In the genomic region with DNA sequence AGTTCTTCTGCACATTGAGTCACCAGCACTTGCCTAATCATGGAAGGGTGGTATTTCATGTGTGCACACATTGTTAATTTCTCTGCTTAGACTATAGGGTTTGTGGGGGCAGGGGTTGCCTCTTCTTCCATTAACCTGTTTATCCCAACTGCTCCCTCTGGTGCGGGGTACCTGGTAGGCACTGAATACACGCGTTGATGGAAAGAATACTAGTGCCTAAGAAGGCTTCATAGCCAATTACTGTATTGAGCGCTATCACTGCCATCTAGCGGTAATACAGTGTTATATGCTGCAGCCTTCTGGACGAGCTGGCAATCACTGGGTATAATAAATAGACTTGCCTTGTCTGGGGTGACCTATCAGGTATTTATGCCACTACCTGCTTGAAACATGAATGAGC, we compare ENCODE assay signal across 7 mouse cellular contexts.
A peak's percentile ranks its signal among the peaks of the same experiment; 100 is the strongest.
DNase-seq lines count a peak whose midpoint lies in the region; ATAC-seq and TF ChIP-seq lines count a peak whose summit lies in the region.

No protein-coding gene starts in this region.

- H3K4me1 ChIP-seq in hindbrain, postnatal 0 days (ENCODE audit: insufficient read depth, low read length), result no peaks in the 10 kb centered on the region

- no peak overlapping the region for H3K27ac ChIP-seq in hindbrain, postnatal 0 days

- no peaks in the 10 kb centered on the region for H3K36me3 ChIP-seq in hindbrain, postnatal 0 days (ENCODE audit: insufficient read depth, low read length)

- H3K9ac ChIP-seq in hindbrain, postnatal 0 days (replicated peaks; ENCODE audit: low read length), result no peak overlapping the region

- no peak overlapping the region for H3K4me3 ChIP-seq in hindbrain, postnatal 0 days (ENCODE audit: low read length)

- WGBS in hindbrain, postnatal 0 days, result 0% methylated on average over 6 of the region's 6 CpGs

- no peak overlapping the region for H3K4me2 ChIP-seq in hindbrain, postnatal 0 days (ENCODE audit: low read depth, low read length)

- peak; percentile 97 for ATAC-seq in common myeloid progenitor, adult 5-6 weeks (replicated peaks; ENCODE audit: low read depth, poor library complexity, severe bottlenecking)
- ATAC-seq in hindbrain, postnatal 0 days, result peak; percentile 89

- TF ChIP-seq CTCF in hindbrain, postnatal 0 days (IDR thresholded peaks at IDR 0.05; ENCODE audit: low read depth), result peak; percentile 94

- peak; percentile 85 for DNase-seq in adipocyte (ENCODE audit: low spot score)
- peak; percentile 37 to 55 for DNase-seq in gastrocnemius, adult 8-10 months (ENCODE audit: low spot score in 2 of 2)
- peak; percentile 95 for DNase-seq in hindbrain, postnatal 0 days (ENCODE audit: low spot score)
- DNase-seq in left cerebral cortex, adult 8-10 months (ENCODE audit: low spot score in 2 of 2), result peak; percentile 48 to 64
- peak; percentile 66 to 81 for DNase-seq in lung, postnatal 4 days
- DNase-seq in right cerebral cortex, postnatal 25 days, result peak; percentile 52

- H3K9me3 ChIP-seq in hindbrain, postnatal 0 days (ENCODE audit: low read length), result no peaks in the 10 kb centered on the region

- no peaks in the 10 kb centered on the region for H3K27me3 ChIP-seq in hindbrain, postnatal 0 days (ENCODE audit: insufficient read depth, low read length)
